Mouse (Mus musculus) C2C12 (cell line): Measurements from ENCODE around the gene Gm20458.

Source experiments
- CEBPB ChIP-seq: IDR thresholded peaks from one replicate; pipeline ENCODE4 v1.6.1; 2011; ENCODE audit warnings: low read depth, mild to moderate bottlenecking, control low read depth, moderate library complexity
- CTCF ChIP-seq: IDR thresholded peaks from one replicate; pipeline ENCODE4 v1.5.1; 2011; ENCODE audit not compliant: control insufficient read depth, insufficient read depth, insufficient read length
- MAX ChIP-seq: IDR thresholded peaks from one replicate; pipeline ENCODE4 v1.6.1; 2011; ENCODE audit warnings: mild to moderate bottlenecking, control low read depth
- USF1 ChIP-seq: IDR thresholded peaks from one replicate; pipeline ENCODE4 v1.6.1; 2011; ENCODE audit warnings: low read depth, mild to moderate bottlenecking, control low read depth, moderate library complexity

DNA sequence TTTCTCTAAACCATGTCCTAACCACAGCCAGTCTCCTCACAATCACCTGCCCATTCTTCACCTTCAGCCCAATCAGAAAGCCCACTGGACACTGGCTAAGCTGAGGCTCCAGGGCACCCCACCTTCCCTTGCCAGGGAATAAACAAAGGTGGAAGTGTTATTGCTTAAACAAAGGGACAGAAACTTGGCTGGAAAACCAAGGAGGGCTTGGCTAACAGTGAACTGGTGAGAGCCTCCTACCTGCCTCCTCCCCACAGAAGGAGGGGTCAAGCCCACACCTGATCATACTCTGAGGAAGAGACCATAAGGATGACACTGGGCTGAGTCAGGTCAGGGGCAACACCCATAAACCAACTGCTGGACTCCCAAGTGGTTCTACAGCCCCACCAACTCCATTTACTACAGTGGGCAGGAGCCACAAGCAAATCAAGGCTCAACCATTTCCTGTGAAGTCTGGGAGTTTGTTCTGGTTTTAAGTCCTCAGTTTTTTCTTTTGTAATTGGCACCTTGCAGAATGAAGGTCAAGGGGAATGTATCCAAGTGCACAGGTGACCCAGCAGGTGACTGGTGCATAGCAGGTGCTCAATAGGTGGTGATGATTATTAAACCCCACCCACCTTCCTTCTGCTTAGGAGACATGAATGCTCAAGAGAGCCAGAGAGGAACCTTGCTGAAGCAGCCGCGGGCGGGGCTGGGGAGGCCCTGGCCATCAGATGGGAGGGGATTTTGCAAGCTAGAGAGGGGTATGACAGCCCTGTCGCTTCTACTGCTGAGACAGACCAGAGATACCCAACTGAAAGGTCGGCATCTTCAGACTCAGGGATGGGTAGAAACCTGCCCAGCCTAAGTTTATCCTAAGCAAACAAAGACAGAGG lies 25.3 kb upstream of the Gm20458 start:
- no peak for TF ChIP-seq USF1
- no peak for TF ChIP-seq CTCF
- TF ChIP-seq MAX, result no peak
- no peak for TF ChIP-seq CEBPB
